ENCODE assay signal across 18 mouse cellular contexts in genomic region chr6:82085313-82085908, GRCm38 (mm10). TPM values are rescaled to one million over a fixed set of nuclear protein-coding genes. Genes with fewer than 3 reads are reported as not detected.
DNase-seq lines count a peak whose midpoint lies in the region; ATAC-seq lines count a peak whose summit lies in the region.
"Had no signal": no experiment of that assay in that cellular context is flagged by ENCODE, and none has a peak within 500 bp of the region (broad histone marks: within the 10 kb centered on the region; RNA-seq: fewer than 3 reads in every experiment).

No protein-coding gene starts in this region.

- no peak for DNase-seq in heart, postnatal 4 days
- DNase-seq in liver, embryonic 13.5 days = no peak
- DNase-seq in liver = no peak
- peak; percentile 19 for DNase-seq in lung, postnatal 10 days
- DNase-seq in thymus, adult 18-20 months = no peak
- DNase-seq: adrenal gland, adult 2 months; cerebellum, adult 9-11 months; gastrocnemius, postnatal 14 days; right cerebral cortex, adult 18-20 months; thymus, postnatal 14 days had no signal

- no peaks in the 10 kb centered on the region for H3K4me1 ChIP-seq in heart, embryonic 13.5 days
- no peaks in the 10 kb centered on the region for H3K4me1 ChIP-seq in liver, embryonic 13.5 days (replicated peaks)
- H3K4me1 ChIP-seq in brown adipose tissue, adult 24 weeks (ENCODE audit: control insufficient read depth, insufficient read depth, insufficient read length, low read length) = peaks cover 18% of the 10 kb centered on the region
- H3K4me1 ChIP-seq: forebrain, embryonic 12.5 days; hindbrain, embryonic 15.5 days; intestine, embryonic 15.5 days; limb, embryonic 13.5 days; midbrain, embryonic 10.5 days had no signal

- no peak overlapping the region for H3K9ac ChIP-seq in heart, embryonic 13.5 days
- H3K9ac ChIP-seq in liver, embryonic 13.5 days = no peak overlapping the region
- H3K9ac ChIP-seq: forebrain, embryonic 12.5 days; hindbrain, embryonic 15.5 days; intestine, embryonic 15.5 days; limb, embryonic 13.5 days had no signal

- ATAC-seq in heart, embryonic 13.5 days (ENCODE audit: extremely low read depth, insufficient number of reproducible peaks, low FRiP score, low TSS enrichment) = no peak
- ATAC-seq in liver, embryonic 13.5 days (ENCODE audit: low read depth) = no peak
- ATAC-seq: intestine, embryonic 15.5 days had no signal

- no peaks in the 10 kb centered on the region for H3K36me3 ChIP-seq in heart, embryonic 13.5 days
- H3K36me3 ChIP-seq in liver, embryonic 13.5 days = no peaks in the 10 kb centered on the region
- H3K36me3 ChIP-seq: forebrain, embryonic 12.5 days; hindbrain, embryonic 15.5 days; midbrain, embryonic 10.5 days had no signal

- H3K27ac ChIP-seq in heart, embryonic 13.5 days (replicated peaks) = peak overlapping the region; percentile 54
- H3K27ac ChIP-seq in liver, embryonic 13.5 days = 0 out of 2 replicates have a peak overlapping the region, but pooled peaks have one; percentile 2
- peak overlapping the region; percentile 76 for H3K27ac ChIP-seq in brown adipose tissue, adult 24 weeks (replicated peaks; ENCODE audit: low read depth, low read length)
- H3K27ac ChIP-seq: forebrain, embryonic 12.5 days; hindbrain, embryonic 15.5 days; intestine, embryonic 15.5 days; limb, embryonic 13.5 days; macrophage; midbrain, embryonic 10.5 days had no signal

- H3K27me3 ChIP-seq in heart, embryonic 13.5 days (replicated peaks) = no peaks in the 10 kb centered on the region; the same call in 1 of the 2 replicates
- H3K27me3 ChIP-seq in liver, embryonic 13.5 days = no peaks in the 10 kb centered on the region
- H3K27me3 ChIP-seq: forebrain, embryonic 12.5 days; intestine, embryonic 15.5 days; limb, embryonic 13.5 days had no signal

- H3K9me3 ChIP-seq in heart, embryonic 13.5 days = no peaks in the 10 kb centered on the region
- no peaks in the 10 kb centered on the region for H3K9me3 ChIP-seq in liver, embryonic 13.5 days (replicated peaks)
- H3K9me3 ChIP-seq: forebrain, embryonic 12.5 days; hindbrain, embryonic 15.5 days; intestine, embryonic 15.5 days had no signal

- no peak overlapping the region for H3K4me2 ChIP-seq in heart, embryonic 13.5 days
- H3K4me2 ChIP-seq in liver, embryonic 13.5 days = no peak overlapping the region
- H3K4me2 ChIP-seq: forebrain, embryonic 12.5 days; hindbrain, embryonic 15.5 days; intestine, embryonic 15.5 days; limb, embryonic 13.5 days had no signal

- WGBS in heart, embryonic 13.5 days = 60% methylated on average over 8 of the region's 8 CpGs
- 50% methylated on average over 8 of the region's 8 CpGs for WGBS in liver, embryonic 13.5 days (ENCODE audit: insufficient replicate concordance)

- no peak overlapping the region for H3K4me3 ChIP-seq in heart, embryonic 13.5 days
- H3K4me3 ChIP-seq in liver, embryonic 13.5 days (replicated peaks) = no peak overlapping the region
- no peak overlapping the region for H3K4me3 ChIP-seq in brown adipose tissue, adult 24 weeks (ENCODE audit: insufficient read depth, low read depth, low read length)
- H3K4me3 ChIP-seq: forebrain, embryonic 12.5 days; hindbrain, embryonic 15.5 days; intestine, embryonic 15.5 days; limb, embryonic 13.5 days; midbrain, embryonic 10.5 days had no signal

RNA-seq across cellular contexts. Expression of gene Eva1a, which starts 44.6 kb away (rescaled TPM):
- 6.9 and 7.9 TPM in 2 replicates for polyA plus RNA-seq in heart, embryonic 13.5 days (2015; fragmentation: Nextera tagmentation; extraction: Ambion mirVana)
- 1 to 10 TPM; 7.1 to 8.8 TPM for total RNA-seq in heart, postnatal 4 days (2021)
- 5.1 and 6.4 TPM in 2 replicates for polyA plus RNA-seq in liver, embryonic 13.5 days (2015; fragmentation: Nextera tagmentation; extraction: Ambion mirVana)
- polyA plus RNA-seq in brown adipose tissue, adult 24 weeks (2012; ENCODE audit: insufficient read depth, insufficient read length, missing spikeins) = 0.83 and 2.1 TPM in 2 replicates
- polyA plus RNA-seq: macrophage had no signal

Comparison
In these comparisons a context has a peak if more than half of its experiments do, and no peak if none do; other contexts are left out.
1. H3K27ac ChIP-seq: peak in every context shown above with its lines; median percentile 76 in brown adipose tissue, adult 24 weeks; 54 in heart, embryonic 13.5 days; 2 in liver, embryonic 13.5 days.